Mouse (Mus musculus) midbrain, embryonic 12.5 days (tissue): Measurements from ENCODE around the gene Klrd1. TPM values are rescaled to one million over a fixed set of nuclear protein-coding genes. Genes with fewer than 3 reads are reported as not detected.
"Not testable (repeated sequence)": the region's sequence is repeated elsewhere in the genome, so short reads cannot be mapped to it uniquely, and the experiment has no call there.

Source experiments
- ATAC-seq: fragments of 200-750 bp; cut with Nextera tagmentation; 2 replicates; pipeline ENCODE4 v1.8.0; 2017; ENCODE audit warnings: low read depth, moderate TSS enrichment, moderate library complexity; ENCODE audit not compliant: low FRiP score
- H3K27ac ChIP-seq: fragments of 300-500 bp; sonication (generic); replicated peaks from 2 replicates; pipeline ENCODE4 v1.5.1; 2016; ENCODE audit warnings: mild to moderate bottlenecking
- H3K27me3 ChIP-seq: fragments of 300-500 bp; sonication (generic); 2 replicates; pipeline ENCODE4 v1.6.1; 2016; ENCODE audit warnings: mild to moderate bottlenecking
- H3K36me3 ChIP-seq: fragments of 300-500 bp; sonication (generic); 2 replicates; pipeline ENCODE4 v1.6.1; 2016
- H3K4me1 ChIP-seq: fragments of 300-500 bp; sonication (generic); 2 replicates; pipeline ENCODE4 v1.6.1; 2016
- H3K4me2 ChIP-seq: fragments of 300-500 bp; sonication (generic); replicated peaks from 2 replicates; pipeline ENCODE4 v1.6.1; 2016; ENCODE audit warnings: mild to moderate bottlenecking, moderate library complexity
- H3K4me3 ChIP-seq: fragments of 300-500 bp; sonication (generic); 2 replicates; pipeline ENCODE4 v1.5.1; 2016; ENCODE audit warnings: mild to moderate bottlenecking
- H3K9ac ChIP-seq: fragments of 300-500 bp; sonication (generic); replicated peaks from 2 replicates; pipeline ENCODE4 v1.6.1; 2016; ENCODE audit warnings: mild to moderate bottlenecking, moderate library complexity
- H3K9me3 ChIP-seq: fragments of 300-500 bp; sonication (generic); 2 replicates; pipeline ENCODE4 v1.6.1; 2016; ENCODE audit warnings: mild to moderate bottlenecking
- WGBS: fragments of 180-500 bp; shearing (Covaris S2); methylation state at CpG from one replicate; pipeline ENCODE4 v1.1.7; 2016; 5-methylcytosine and 5-hydroxymethylcytosine counted together
- polyA plus RNA-seq: library from polyadenylated mRNA; unstranded; fragments of >200 nt; fragmentation: Nextera tagmentation; extraction: Ambion mirVana; gene quantifications from 2 replicates; pipeline ENCODE4 v1.2.1, GENCODE M21; 2016

Klrd1 gene
- polyA plus RNA-seq, 1 experiment from 2014 or later: 0.47 TPM

DNA sequence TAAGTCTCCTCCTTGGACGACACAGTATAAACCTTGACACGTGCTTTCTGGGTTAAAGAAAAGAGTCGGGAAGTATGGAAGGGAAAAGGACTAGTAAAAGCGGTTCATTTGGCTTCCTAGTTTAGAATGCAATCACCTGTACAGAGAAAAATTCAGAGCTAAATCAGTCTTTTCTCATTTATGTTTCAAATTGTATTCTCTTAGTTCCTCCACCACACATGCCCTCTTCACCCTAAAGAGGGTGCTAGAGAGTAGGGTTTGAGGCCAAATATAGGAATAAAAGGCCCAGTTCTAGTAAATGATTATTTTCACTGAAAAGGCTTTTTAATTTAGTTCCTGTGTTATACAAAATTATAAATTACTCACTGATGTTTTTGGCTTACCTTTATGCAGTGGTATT lies 10.3 kb upstream of the Klrd1 start:
- no peaks in the 10 kb centered on the region for H3K4me1 ChIP-seq
- no peaks in the 10 kb centered on the region for H3K36me3 ChIP-seq
- no peak overlapping the region for H3K4me2 ChIP-seq
- no peak overlapping the region for H3K9ac ChIP-seq
- no peak overlapping the region for H3K4me3 ChIP-seq
- no peaks in the 10 kb centered on the region for H3K27me3 ChIP-seq
- 62% methylated on average over 4 of the region's 4 CpGs for WGBS
- ATAC-seq: no peak
- no peak overlapping the region for H3K27ac ChIP-seq
- H3K9me3 ChIP-seq: no peaks in the 10 kb centered on the region

DNA sequence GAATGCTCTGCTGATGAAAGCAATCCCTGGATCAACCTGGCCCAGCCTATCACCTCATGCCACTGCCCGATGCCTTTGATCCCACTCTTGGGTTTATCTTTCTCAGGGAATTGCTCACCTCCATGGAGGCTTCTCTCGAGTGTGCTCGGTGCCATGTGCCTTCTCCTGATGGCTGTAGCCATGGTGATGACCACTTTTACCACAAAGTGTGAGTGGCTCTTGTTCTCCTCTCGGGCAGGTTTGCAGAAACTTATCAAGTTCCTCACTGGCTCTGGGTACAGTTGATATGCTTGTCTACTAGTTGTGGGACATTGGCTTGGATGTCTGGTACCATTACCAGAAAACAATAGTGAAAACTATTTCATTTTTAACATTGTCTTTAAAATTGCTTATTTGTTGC lies 9.7 kb upstream of the Klrd1 start:
- no peaks in the 10 kb centered on the region for H3K4me1 ChIP-seq
- WGBS: 86% methylated on average over 4 of the region's 4 CpGs
- H3K27ac ChIP-seq: no peak overlapping the region
- H3K36me3 ChIP-seq: no peaks in the 10 kb centered on the region
- H3K27me3 ChIP-seq: no peaks in the 10 kb centered on the region
- H3K4me2 ChIP-seq: no peak overlapping the region
- H3K9me3 ChIP-seq: no peaks in the 10 kb centered on the region
- no peak for ATAC-seq
- H3K9ac ChIP-seq: no peak overlapping the region
- H3K4me3 ChIP-seq: no peak overlapping the region

DNA sequence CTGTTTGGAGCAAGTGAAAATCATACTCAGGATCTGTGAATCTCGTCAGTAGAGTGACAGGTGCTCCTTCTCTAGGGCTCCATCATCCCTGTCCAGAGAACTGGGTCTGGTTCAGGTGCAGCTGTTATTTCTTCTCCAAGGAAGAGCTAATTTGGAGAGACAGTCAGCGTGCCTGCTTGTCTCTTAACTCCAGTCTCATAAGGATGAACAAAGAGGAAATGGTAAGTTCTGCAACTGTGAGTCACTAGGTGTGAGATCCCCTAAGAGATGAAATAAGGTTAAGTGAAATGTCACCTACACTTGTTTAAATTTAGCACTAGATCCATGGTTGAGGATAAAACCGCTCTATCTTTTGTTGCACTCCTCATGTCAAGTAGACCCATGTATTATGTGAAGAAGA lies 8.6 kb upstream of the Klrd1 start:
- Histone ChIP-seq H3K4me2 (no peak overlapping the region), H3K9me3 (no peaks in the 10 kb centered on the region), H3K27me3 (no peaks in the 10 kb centered on the region), H3K36me3 (no peaks in the 10 kb centered on the region), H3K27ac (no peak overlapping the region), H3K9ac (no peak overlapping the region), H3K4me1 (no peaks in the 10 kb centered on the region), H3K4me3 (no peak overlapping the region)
- no peak for ATAC-seq
- WGBS: 80% methylated on average over 3 of the region's 3 CpGs

DNA sequence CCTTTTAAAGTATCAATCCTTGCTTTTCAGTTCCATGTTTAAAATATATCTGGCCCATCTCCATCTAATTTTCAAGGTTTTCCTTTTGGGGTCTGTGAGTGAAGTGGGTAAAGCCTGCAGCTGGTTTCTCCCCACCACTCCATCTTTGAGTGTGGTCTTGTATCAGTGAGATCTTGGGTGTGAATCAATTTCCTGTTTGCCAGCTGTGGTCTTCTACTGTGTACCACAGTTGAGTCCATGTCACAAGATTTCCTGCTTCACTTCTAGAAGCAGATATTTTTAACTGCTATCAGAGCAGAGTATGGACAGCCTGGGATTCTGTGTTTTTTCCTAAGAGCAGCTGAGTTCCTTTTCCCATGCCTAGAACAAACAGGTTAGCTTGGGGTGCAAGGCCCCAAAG lies 16.8 kb downstream of the Klrd1 start:
- no peak overlapping the region for H3K27ac ChIP-seq
- H3K9ac ChIP-seq: no peak overlapping the region
- no peaks in the 10 kb centered on the region for H3K9me3 ChIP-seq
- no peaks in the 10 kb centered on the region for H3K27me3 ChIP-seq
- no peak for ATAC-seq
- no peaks in the 10 kb centered on the region for H3K36me3 ChIP-seq
- H3K4me3 ChIP-seq: no peak overlapping the region
- H3K4me1 ChIP-seq: no peaks in the 10 kb centered on the region
- H3K4me2 ChIP-seq: no peak overlapping the region

DNA sequence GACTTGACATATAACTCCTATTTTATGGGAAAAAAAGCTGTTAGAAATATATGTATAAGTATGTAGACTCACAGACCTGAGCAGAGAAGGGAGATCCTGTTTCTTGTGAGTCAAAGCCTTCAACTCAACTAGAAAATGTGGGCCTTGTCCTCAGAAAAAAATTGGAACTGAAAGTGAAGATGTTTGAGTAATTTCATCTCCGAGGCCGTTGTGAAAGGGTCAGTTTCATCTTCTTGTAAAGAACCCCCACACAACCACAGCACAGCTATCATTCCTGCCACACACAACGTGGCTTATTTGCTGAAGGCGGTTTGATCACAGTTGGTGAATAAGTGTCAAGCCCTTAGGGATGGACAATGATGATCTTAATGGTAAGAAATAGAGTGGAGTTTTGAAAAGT lies 32.2 kb downstream of the Klrd1 start, which contains the start of gene Klrk1:
Gene Klrk1 (minus strand): TSS at position 130 of the 400 bp plus-strand sequence.
- Histone ChIP-seq H3K4me2 (no peak within 1 kb of the TSS), H3K9ac (no peak within 1 kb of the TSS), H3K36me3 (no peaks in the 10 kb centered on the region), H3K9me3 (no peaks in the 10 kb centered on the region), H3K4me3 (no peak within 1 kb of the TSS), H3K4me1 (no peaks in the 10 kb centered on the region), H3K27ac (no peak within 1 kb of the TSS), H3K27me3 (no peaks in the 10 kb centered on the region)
- WGBS: 79% methylated on average over 4 of the region's 4 CpGs
- ATAC-seq: no peak

DNA sequence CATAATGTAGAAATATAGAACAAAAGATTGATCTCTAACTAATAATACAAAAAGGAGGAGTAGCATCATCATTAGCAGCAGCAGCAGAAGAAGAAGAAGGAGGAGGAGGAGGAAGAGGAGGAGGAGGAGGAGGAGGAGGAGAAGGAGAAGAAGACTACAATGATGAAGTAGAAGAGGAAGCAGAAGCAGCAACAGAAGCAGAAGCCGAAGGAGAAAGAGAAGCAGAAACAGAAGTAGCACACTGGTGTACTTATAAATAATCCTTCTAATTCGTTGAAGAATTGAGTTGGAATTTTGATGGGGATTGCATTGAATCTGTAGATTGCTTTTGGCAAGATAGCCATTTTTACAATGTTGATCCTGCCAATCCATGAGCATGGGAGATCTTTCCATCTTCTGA lies 39.5 kb downstream of the Klrd1 start:
- H3K27ac ChIP-seq, H3K4me3 ChIP-seq, H3K27me3 ChIP-seq, H3K9me3 ChIP-seq, ATAC-seq, H3K9ac ChIP-seq, H3K4me1 ChIP-seq, H3K36me3 ChIP-seq, H3K4me2 ChIP-seq: not testable (repeated sequence)
- WGBS: 82% methylated on average over 2 of the region's 2 CpGs

DNA sequence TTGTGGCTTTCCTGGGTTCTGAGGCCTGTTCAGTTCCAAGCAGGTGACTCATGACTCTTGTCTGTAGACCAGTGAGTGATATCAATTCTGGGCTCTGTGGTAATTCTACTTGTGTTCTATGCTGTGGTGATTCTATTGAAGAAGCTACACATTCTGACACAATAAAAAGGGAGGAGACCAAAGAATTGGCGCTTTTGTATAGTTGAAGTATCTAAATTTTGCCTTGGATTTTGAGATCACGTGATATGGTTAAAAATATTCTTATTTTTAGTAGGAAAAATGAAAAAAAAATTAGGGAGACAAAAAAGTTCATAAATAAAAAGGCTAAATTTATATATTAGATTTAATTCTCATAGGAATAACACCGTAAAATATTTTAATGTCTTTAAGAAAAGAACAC lies 51.7 kb downstream of the Klrd1 start, which contains the start of gene Klrc3:
Gene Klrc3 (minus strand): TSS at position 101 of the 400 bp plus-strand sequence.
- not testable (repeated sequence) for H3K9me3 ChIP-seq, ATAC-seq, H3K27me3 ChIP-seq

DNA sequence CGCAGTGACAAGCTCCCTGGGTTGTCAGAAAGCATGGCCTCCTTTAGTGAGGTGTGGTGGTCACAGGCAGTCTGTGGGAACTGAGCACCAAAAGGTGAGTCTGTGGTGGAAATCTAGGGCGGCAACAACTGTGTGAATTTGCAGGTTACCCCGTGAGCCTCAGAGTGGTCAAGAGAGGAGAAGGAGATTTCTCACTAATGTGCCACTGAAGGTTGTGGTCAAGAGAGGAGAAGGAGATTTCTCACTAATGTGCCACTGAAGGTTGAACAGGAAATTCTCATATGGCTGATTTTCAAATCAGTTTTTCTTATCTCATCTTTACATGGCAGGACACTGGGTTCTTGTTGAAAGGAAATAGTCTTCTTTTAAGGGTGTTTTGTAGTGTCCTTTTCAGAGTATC lies 52.5 kb downstream of the Klrd1 start:
- not testable (repeated sequence) for H3K4me1 ChIP-seq, ATAC-seq, H3K4me2 ChIP-seq, H3K27me3 ChIP-seq, H3K4me3 ChIP-seq, H3K9me3 ChIP-seq, H3K36me3 ChIP-seq, H3K9ac ChIP-seq, H3K27ac ChIP-seq
- WGBS: no CpG with 5 or more reads among the region's 3 CpGs

More for the DNA sequence above, 51.7 kb downstream of the Klrd1 start, which contains the start of gene Klrc3:
- H3K4me3 ChIP-seq, H3K4me2 ChIP-seq, H3K36me3 ChIP-seq, H3K27ac ChIP-seq, H3K4me1 ChIP-seq, H3K9ac ChIP-seq: not testable (repeated sequence)
- 85% methylated on average over 3 of the region's 3 CpGs for WGBS

Other genes starting within 250 kb of the Klrd1 start
- 0.14 and 0.21 TPM in 2 replicates for gene Clec12a, start 249.1 kb upstream of the Klrd1 start, polyA plus RNA-seq
- gene Clec12b, start 205.9 kb upstream of the Klrd1 start, polyA plus RNA-seq: not detected in 2 replicates
- 7.1 and 9.0 TPM in 2 replicates for gene Clec1b, start 194.5 kb upstream of the Klrd1 start, polyA plus RNA-seq
- 0.17 and 0.22 TPM in 2 replicates for gene Clec9a, start 182.9 kb upstream of the Klrd1 start, polyA plus RNA-seq
- gene Clec1a, start 139.8 kb upstream of the Klrd1 start, polyA plus RNA-seq: 0.86 and 1.3 TPM in 2 replicates
- gene Olr1, start 84.6 kb upstream of the Klrd1 start, polyA plus RNA-seq: 0.06 and 0.07 TPM in 2 replicates
- gene Tmem52b, start 79.2 kb upstream of the Klrd1 start, polyA plus RNA-seq: not detected in 2 replicates
- 94.3 and 96.6 TPM in 2 replicates for gene Gabarapl1, start 58.6 kb upstream of the Klrd1 start, polyA plus RNA-seq
- gene Klre1, start 13.9 kb upstream of the Klrd1 start, polyA plus RNA-seq: not detected in 2 replicates
- gene Klrk1, start 32.1 kb downstream of the Klrd1 start, polyA plus RNA-seq: 0.32 and 0.34 TPM in 2 replicates
- gene Klrc3, start 51.6 kb downstream of the Klrd1 start, polyA plus RNA-seq: not detected in 2 replicates
- gene Klrc2, start 68.9 kb downstream of the Klrd1 start, polyA plus RNA-seq: not detected in 2 replicates
- not detected in 2 replicates for gene Klrc1, start 87.2 kb downstream of the Klrd1 start, polyA plus RNA-seq
- gene Klri1, start 125.3 kb downstream of the Klrd1 start, polyA plus RNA-seq: not detected in 2 replicates
- gene Klri2, start 148.7 kb downstream of the Klrd1 start, polyA plus RNA-seq: not detected in 2 replicates
- gene Gm156, start 192.5 kb downstream of the Klrd1 start, polyA plus RNA-seq: not detected in 2 replicates